Mouse (Mus musculus) left cerebral cortex, postnatal 4 days (tissue): ENCODE measurements around the gene Madcam1. TPM values are rescaled to one million over a fixed set of nuclear protein-coding genes. Genes with fewer than 3 reads are reported as not detected.

Experiments
- DNase-seq: peaks from one replicate; pipeline ENCODE4 v3.0.0-alpha.2; 2022
- intact Hi-C: fragments of 180-260 bp; cut with DNase I; formaldehyde crosslinking; loops from one replicate; pipeline ENCODE4 v1.15.1; 2025
- total RNA-seq, 2 experiments: library from RNA; stranded (reverse); gene quantifications; 2 replicates each; pipeline ENCODE4 v1.2.3; 2021

Madcam1 gene
- total RNA-seq: under 1 TPM; 0.72 to 0.84 TPM

DNA sequence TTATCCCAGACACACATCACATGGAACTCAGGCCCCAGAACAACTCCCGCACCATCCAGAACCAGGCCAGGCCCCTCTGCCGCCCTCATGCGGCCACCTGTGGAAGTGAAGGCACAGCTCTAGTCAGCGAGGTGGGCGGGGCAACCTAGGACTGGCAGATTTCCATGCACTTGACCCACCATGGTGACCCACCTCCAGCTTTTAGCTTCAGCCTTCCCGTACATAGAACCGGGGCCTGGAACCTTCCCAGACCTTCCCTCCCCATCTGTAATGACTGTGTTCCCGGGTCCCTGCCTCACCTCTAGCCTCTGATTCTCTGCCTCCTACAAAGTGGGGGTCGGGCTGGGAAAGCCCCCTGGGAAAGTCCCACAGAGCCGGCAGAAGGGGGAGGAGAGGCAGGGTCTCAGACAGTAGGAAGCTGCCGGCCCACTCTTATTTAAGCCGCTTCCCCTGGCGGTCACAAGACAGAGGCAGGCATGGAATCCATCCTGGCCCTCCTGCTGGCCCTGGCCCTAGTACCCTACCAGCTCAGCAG is at the start of gene Madcam1:
Gene Madcam1, plus strand, starts transcription at position 429 of the 535 bp plus-strand sequence.
- DNase-seq: peak; percentile 82
- intact Hi-C loops: loop anchor here (10.0 kb wide), 1 partner anchor 909 kb away; the partner anchor contains the start of gene Ccdc105

DNA sequence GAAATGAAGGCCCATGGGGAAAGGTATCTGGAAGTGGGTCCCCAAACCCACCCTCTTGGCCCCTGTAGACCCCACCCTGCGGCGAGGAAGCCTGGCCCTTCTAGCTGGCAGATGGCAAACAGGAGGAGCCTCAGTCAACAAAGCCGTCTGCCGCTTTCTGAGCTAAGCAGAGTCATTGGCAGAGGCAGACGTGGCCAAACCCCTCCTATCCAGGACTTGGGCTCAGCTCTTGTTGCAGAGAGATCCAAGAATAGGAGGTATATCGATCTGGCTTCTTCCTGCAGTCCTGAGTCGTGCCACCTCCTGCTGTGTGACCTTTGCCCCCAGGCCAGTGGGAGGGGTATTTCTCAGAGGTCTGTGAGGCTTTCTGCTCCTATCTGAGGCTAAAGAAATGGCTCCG is 48.5 kb upstream of the Madcam1 start:
- DNase-seq: peak; percentile 88
- intact Hi-C loops: no loop called here

GRCm38 (mm10) chr10:79616376-79616775 is 48.0 kb upstream of the Madcam1 start:
- no peak for DNase-seq

GRCm38 (mm10) chr10:79623950-79624349 is 40.4 kb upstream of the Madcam1 start:
- peak; percentile 63 for DNase-seq
- intact Hi-C loops: no loop called here

More at GRCm38 (mm10) chr10:79616376-79616775, 48.0 kb upstream of the Madcam1 start:
- intact Hi-C loops: no loop called here

DNA sequence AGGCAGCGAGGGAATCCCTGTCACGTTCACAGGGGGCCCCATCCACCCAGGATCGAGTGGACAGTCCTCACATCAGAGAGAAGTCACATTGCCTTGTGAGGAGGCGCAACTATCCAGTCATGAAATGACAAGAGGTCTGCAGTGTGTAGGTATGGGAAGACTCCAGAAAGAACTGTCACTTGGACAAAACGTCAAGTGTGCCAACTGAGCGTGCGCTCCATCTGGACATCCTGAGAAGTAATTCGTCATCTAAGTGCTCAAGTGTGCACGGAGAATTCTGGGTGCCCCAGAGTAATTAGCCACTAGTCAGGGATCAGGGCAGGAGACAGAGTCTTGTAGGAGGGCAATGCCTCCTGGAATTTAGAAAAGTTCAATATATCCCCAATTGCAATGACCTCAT is 39.0 kb upstream of the Madcam1 start:
- DNase-seq: peak; percentile 51
- intact Hi-C loops: no loop called here

GRCm38 (mm10) chr10:79626156-79626555 is 38.2 kb upstream of the Madcam1 start:
- DNase-seq: no peak
- intact Hi-C loops: no loop called here

DNA sequence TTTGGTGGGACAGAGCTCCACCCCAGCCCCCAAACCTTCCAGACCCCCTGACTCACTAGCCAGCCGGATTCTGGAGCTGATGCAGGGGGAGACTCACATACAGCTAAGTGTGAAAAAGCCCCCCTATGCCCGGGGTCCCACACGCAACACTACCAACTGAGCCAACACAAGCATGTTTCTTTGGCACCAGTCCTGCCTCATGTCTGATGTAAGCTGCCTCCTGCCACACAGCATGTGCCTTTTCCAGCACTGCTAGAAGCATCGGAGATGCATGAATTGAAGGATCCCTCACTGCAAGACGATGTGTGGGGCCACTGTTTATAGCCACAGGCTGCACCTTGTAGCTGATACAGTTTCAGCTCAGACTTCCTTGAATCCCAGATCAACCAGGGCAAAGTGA is 36.0 kb upstream of the Madcam1 start:
- intact Hi-C loops: no loop called here
- peak; percentile 53 for DNase-seq

DNA sequence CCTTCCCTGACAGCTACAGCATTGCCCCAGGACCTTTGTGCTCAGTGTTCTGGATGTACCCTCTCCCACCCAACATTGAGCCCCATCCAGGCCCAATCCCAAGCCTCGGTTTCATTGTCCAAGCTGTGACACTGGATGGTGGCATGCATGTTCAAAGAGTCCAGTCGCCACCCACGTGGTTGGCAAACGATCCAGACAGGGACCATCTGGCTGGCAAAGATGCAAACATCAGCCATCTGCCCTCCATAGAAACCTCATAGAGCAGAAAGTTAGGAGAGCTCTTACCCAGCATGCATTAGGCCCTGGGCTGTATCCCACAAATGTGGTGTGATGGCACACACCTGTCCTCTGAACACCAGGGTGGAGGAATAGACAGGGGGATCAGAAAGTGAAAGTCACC is 32.9 kb upstream of the Madcam1 start:
- intact Hi-C loops: no loop called here
- DNase-seq: peak; percentile 91

DNA sequence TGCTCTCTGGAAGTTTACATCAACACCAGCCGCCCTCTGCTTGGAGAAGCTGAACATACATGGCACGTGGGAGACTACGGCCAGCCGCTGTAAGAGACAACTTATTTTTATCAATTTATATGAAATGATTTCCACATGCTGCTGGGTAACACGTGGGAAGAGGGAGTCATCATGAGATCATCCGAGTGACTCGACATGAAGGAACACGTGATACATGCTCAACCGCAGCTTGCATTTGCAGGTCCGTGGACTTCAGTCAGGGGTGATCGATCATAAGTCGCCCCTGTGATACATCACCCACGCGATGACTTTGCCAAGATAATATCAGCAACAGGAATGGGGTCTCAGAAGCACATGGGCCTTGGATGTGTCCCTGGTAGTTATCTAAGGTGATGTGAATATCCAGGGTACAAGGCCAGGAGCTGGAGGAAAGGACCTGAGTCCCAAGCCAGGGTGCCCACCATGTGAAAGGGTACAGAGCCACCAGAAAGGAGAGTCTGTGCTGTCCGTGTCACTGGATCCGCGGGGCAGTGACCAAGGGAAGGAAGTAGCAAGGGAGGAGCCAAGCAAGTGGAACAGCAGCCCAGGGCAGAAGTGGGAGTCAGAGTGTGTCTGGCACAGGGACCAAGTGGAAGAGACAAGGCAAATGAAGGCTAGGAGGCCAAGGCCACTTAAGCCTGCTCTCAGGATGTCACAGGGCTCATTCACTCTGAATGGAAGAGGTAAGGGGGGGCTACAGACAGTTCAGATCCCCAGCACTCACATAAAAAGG is 31.2 kb upstream of the Madcam1 start:
- intact Hi-C loops: no loop called here
- DNase-seq: no peak

DNA sequence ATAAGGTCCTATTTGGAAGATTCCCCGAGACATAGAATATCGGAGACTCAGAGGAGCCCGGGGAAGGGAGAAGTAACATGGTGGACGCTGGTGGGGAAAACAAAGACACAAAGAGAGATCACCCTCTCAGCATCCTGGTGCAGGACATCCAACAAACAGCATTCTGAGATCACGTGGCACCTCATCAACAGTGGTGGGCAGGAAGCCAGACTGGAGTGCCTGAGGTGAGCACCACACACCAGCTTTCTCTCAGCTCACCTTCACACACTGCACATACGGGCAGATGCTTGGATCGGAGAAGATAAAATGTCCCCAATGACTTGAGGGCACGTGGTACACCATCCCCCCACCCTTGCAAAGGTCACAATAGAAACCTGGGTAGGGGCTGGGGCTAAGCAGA is 28.1 kb upstream of the Madcam1 start:
- intact Hi-C loops: no loop called here

GRCm38 (mm10) chr10:79637128-79638110 is 26.9 kb upstream of the Madcam1 start, which contains the start of gene Shc2:
Gene Shc2, minus strand, starts transcription at chr10:79637918.
- intact Hi-C loops: no loop called here
- DNase-seq: peak; percentile 90

More for the DNA sequence above, 28.1 kb upstream of the Madcam1 start:
- DNase-seq: no peak

- peak; percentile 84 for DNase-seq
Observed at GRCm38 (mm10) chr10:79638486-79639204, 25.7 kb upstream of the Madcam1 start.

GRCm38 (mm10) chr10:79645711-79646110 is 18.6 kb upstream of the Madcam1 start, which contains the start of gene Odf3l2:
Gene Odf3l2, minus strand, starts transcription at chr10:79645738.
- intact Hi-C loops: loop anchor here (5.0 kb wide), 1 partner anchor 48 kb away; no protein-coding TSS in a partner anchor
- DNase-seq: no peak

More at GRCm38 (mm10) chr10:79638486-79639204, 25.7 kb upstream of the Madcam1 start:
- intact Hi-C loops: no loop called here

GRCm38 (mm10) chr10:79649070-79649751 is 15.1 kb upstream of the Madcam1 start:
- peak; percentile 86 for DNase-seq
- intact Hi-C loops: loop anchor here (5.0 kb wide), 1 partner anchor 52 kb away; no protein-coding TSS in a partner anchor

- intact Hi-C loops: no loop called here
- no peak for DNase-seq
Observed at GRCm38 (mm10) chr10:79652789-79653188, 11.6 kb upstream of the Madcam1 start.

- intact Hi-C loops: no loop called here
- no peak for DNase-seq
Observed at GRCm38 (mm10) chr10:79654946-79655395, 9.4 kb upstream of the Madcam1 start.

- intact Hi-C loops: no loop called here
Observed at GRCm38 (mm10) chr10:79658829-79659228, 5.5 kb upstream of the Madcam1 start.

GRCm38 (mm10) chr10:79660298-79660697 is 4.1 kb upstream of the Madcam1 start:
- intact Hi-C loops: loop anchor here (10.0 kb wide), 1 partner anchor 905 kb away; the partner anchor contains the start of gene Ccdc105
- DNase-seq: no peak

More at GRCm38 (mm10) chr10:79658829-79659228, 5.5 kb upstream of the Madcam1 start:
- DNase-seq: no peak

DNA sequence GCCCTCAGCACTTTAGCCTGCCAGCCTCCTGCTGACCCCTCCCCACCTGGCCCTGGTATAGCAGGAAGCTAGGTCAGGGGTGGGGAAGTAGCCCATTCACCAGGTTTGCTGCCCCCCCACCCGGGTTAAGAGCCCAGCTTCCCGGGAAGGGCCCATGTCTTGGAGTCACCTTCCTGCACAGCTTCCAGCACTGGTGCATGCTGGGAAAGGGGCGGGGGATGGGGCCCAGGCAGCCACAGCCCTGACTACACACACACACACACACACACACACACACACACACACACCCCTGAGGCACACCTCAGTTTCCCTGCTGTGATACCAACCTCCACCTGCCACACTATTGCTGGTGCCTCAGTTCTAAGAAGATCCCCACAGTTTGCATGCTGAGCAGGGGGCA is 2.5 kb upstream of the Madcam1 start:
- no peak for DNase-seq
- intact Hi-C loops: loop anchor here (10.0 kb wide), 1 partner anchor 907 kb away; the partner anchor contains the start of gene Ccdc105
